Mouse (Mus musculus): ENCODE data around the gene Chst5. TPM values are rescaled to one million over a fixed set of nuclear protein-coding genes. Genes with fewer than 3 reads are reported as not detected.

The Chst5 gene
- polyA plus RNA-seq, 1 experiment from 2014 or later: 2.2 TPM

DNA sequence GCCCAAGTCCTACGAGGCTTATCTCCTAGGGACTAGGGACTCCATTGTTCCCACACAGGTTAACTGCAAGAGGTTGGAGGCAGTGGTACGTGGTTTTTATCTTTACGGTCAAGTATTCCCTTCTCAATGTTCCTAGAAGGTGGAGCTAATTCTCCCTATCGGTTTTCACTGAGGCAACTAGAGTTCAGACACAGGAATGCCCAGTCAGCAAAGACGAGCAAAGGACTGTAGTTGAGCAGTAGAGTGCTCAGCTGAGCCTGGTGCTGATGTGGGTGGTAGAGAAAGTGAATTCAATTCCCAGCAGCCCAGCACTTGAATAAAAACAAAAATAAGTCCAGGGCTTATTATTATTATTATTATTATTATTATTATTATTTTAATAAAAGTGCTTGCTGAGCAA, 17.6 kb downstream of the Chst5 start:
- Histone ChIP-seq H3K4me2 (ENCODE audit: low read depth, low read length) (no peak overlapping the region), H3K4me1 (ENCODE audit: control insufficient read depth, insufficient read depth, low read length) (peaks cover 3% of the 10 kb centered on the region), H3K9ac (replicated peaks; ENCODE audit: low read length) (no peak overlapping the region), H3K36me3 (replicated peaks; ENCODE audit: control insufficient read depth, insufficient read depth, low read depth, low read length) (no peaks in the 10 kb centered on the region), H3K9me3 (replicated peaks; ENCODE audit: control insufficient read depth, low read length) (no peaks in the 10 kb centered on the region), H3K27me3 (ENCODE audit: control insufficient read depth, insufficient read depth, low read length) (peaks cover 27% of the 10 kb centered on the region), H3K4me3 (ENCODE audit: low read depth, low read length) (no peak overlapping the region), H3K27ac (replicated peaks; ENCODE audit: low read depth, low read length) (no peak overlapping the region)
- ATAC-seq (replicated peaks; ENCODE audit: insufficient number of reproducible peaks, low FRiP score, low TSS enrichment, low read depth) (no peak), DNase-seq (ENCODE audit: low spot score) (no peak)
- 60% methylated on average over 5 of the region's 5 CpGs for whole genome bisulfite sequencing

DNA sequence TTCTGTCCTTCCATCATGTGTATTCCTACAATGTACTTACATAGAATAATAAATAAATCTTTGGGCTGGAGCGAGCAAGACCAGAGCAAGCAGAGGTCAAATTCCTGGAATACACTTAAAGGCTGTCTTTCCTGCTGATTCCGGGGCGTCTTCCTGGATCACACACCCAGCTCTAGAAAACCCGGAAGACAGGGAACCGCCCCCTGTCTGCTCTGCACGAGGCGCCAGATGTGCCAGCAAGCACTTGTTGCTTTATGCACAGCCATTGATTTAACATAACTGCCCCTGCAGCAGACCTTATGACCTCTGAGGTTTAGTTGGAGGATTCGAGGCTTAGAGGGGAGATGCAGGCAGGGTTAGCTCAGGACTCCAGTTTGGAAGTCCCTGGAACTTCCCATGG, 18.3 kb downstream of the Chst5 start:
- WGBS: 20% methylated on average over 8 of the region's 8 CpGs
- Histone ChIP-seq H3K4me3 (ENCODE audit: low read depth, low read length) (no peak overlapping the region), H3K4me2 (ENCODE audit: low read depth, low read length) (no peak overlapping the region), H3K9ac (replicated peaks; ENCODE audit: low read length) (no peak overlapping the region), H3K4me1 (ENCODE audit: control insufficient read depth, insufficient read depth, low read length) (peaks cover 3% of the 10 kb centered on the region), H3K27ac (replicated peaks; ENCODE audit: low read depth, low read length) (no peak overlapping the region), H3K36me3 (replicated peaks; ENCODE audit: control insufficient read depth, insufficient read depth, low read depth, low read length) (no peaks in the 10 kb centered on the region), H3K27me3 (ENCODE audit: control insufficient read depth, insufficient read depth, low read length) (peaks cover 27% of the 10 kb centered on the region), H3K9me3 (replicated peaks; ENCODE audit: control insufficient read depth, low read length) (no peaks in the 10 kb centered on the region)
- ATAC-seq (replicated peaks; ENCODE audit: insufficient number of reproducible peaks, low FRiP score, low TSS enrichment, low read depth): no peak
- peak; percentile 38 for DNase-seq (ENCODE audit: low spot score)

DNA sequence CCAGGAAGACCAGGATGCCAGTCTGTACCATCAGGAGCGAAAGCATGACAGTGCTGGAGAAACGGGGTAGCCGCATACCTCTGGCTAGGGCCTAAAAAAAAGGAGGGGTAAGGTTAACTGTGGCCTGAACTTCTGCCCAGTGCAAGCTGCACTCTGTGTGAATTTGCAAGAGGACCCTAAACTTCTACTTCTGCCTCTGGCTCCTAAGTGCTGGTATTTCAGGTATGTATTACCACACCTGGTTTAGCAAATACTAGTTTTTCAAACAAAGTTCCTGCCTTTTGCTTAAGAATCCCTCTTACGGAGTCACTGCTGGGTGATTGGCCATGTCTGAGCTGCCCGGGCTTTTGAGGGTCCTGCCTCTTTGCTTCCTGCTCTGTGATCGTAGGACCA, 19.3 kb downstream of the Chst5 start:
- H3K36me3 ChIP-seq (replicated peaks; ENCODE audit: control insufficient read depth, insufficient read depth, low read depth, low read length): no peaks in the 10 kb centered on the region
- no peak overlapping the region for H3K4me3 ChIP-seq (ENCODE audit: low read depth, low read length)
- H3K4me1 ChIP-seq (ENCODE audit: control insufficient read depth, insufficient read depth, low read length): peaks cover 3% of the 10 kb centered on the region
- no peak overlapping the region for H3K9ac ChIP-seq (replicated peaks; ENCODE audit: low read length)
- DNase-seq (ENCODE audit: low spot score) (no peak), ATAC-seq (replicated peaks; ENCODE audit: insufficient number of reproducible peaks, low FRiP score, low TSS enrichment, low read depth) (no peak)
- 0 out of 2 replicates have a peak overlapping the region, but pooled peaks have one; percentile 43 for H3K4me2 ChIP-seq (ENCODE audit: low read depth, low read length)
- WGBS: 59% methylated on average over 6 of the region's 6 CpGs
- peaks cover 27% of the 10 kb centered on the region for H3K27me3 ChIP-seq (ENCODE audit: control insufficient read depth, insufficient read depth, low read length)
- no peak overlapping the region for H3K27ac ChIP-seq (replicated peaks; ENCODE audit: low read depth, low read length)
- no peaks in the 10 kb centered on the region for H3K9me3 ChIP-seq (replicated peaks; ENCODE audit: control insufficient read depth, low read length)

DNA sequence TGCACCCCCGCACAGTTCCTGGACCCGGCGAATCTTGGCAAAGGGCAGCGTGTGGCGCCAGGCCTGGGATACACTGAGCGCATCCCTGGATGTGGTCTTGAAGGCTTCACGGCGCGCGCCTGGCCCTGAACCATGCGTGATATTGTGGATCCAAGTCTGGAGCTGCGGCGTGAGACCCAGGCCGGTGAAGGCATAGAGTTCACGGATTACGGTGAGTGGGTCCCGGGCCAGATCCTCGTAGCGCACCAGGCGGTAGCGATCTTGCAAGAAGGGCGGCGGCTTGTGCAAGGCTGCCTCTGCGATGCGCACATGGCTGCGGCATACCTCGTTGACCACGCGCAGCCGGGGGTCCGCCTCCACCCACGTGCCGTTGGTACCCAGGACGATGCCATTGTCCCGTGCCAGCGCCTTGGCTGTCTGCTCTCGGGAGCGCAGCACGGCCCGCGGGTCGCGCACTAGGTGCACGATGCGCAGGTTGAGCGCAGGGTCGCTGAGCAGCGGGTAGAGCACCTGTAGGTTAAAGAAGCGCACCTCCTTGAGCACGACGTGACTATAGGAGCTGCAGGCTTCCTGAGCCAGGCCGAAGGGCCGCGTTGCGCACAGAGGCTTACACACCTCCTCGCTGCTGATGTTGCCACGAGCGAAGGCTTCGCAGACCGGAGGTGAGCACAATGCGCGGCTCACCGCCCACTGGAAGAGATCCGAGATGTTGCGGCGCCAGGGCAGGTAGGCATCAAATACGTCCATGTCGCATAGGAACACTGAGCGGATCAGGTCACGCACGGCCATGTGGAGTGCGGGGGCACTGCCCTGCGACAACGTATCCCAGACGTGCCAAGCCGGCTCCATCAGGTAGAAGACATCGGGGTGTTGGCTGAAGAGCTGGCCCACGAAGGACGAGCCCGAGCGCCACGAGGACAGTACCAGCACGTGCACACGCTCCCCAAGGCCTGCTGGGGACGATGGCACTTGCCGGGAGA, 20.0 kb downstream of the Chst5 start:
- ATAC-seq (replicated peaks; ENCODE audit: insufficient number of reproducible peaks, low FRiP score, low TSS enrichment, low read depth) (0 out of 2 replicates have a peak, but pooled peaks have one; percentile 26), DNase-seq (ENCODE audit: low spot score) (no peak)
- 10% methylated on average over 86 of the region's 86 CpGs for WGBS
- no peaks in the 10 kb centered on the region for H3K36me3 ChIP-seq (replicated peaks; ENCODE audit: control insufficient read depth, insufficient read depth, low read depth, low read length)
- peak overlapping the region; percentile 32 for H3K9ac ChIP-seq (replicated peaks; ENCODE audit: low read length)
- peaks cover 27% of the 10 kb centered on the region for H3K27me3 ChIP-seq (ENCODE audit: control insufficient read depth, insufficient read depth, low read length)
- peak overlapping the region; percentile 29 for H3K4me3 ChIP-seq (ENCODE audit: low read depth, low read length)
- H3K9me3 ChIP-seq (replicated peaks; ENCODE audit: control insufficient read depth, low read length): no peaks in the 10 kb centered on the region
- no peak overlapping the region for H3K27ac ChIP-seq (replicated peaks; ENCODE audit: low read depth, low read length)
- H3K4me1 ChIP-seq (ENCODE audit: control insufficient read depth, insufficient read depth, low read length): peaks cover 3% of the 10 kb centered on the region
- H3K4me2 ChIP-seq (ENCODE audit: low read depth, low read length): peak overlapping the region; percentile 43

DNA sequence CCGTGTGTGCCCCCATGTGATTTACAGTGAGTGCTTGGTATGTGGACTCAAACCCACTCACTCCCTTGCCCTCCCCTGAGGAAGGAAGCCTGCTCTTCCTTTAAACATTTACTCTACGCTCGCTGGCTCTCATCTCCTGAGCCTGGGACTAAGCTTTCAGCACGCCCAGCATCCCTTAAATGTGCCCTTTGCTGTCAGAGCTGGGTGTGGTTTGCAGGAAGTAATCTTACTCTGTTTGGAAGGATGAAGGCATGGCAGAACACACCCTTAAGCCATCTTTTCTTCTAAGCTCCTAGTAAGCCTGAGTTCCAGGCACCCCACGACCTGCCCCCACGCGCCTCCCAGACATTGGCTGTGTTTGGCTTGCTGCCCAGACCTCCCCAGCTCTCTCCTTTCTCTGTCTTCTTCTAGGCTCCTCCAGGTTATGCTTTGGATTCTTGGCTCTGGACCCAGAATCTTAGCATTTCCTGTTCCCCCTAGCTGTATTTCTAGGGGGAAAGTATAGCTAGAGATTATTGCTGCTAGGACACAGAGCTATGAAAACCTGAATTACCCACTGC, 22.1 kb downstream of the Chst5 start:
- ATAC-seq (replicated peaks; ENCODE audit: insufficient number of reproducible peaks, low FRiP score, low TSS enrichment, low read depth) (no peak), DNase-seq (ENCODE audit: low spot score) (no peak)
- Histone ChIP-seq H3K27me3 (ENCODE audit: control insufficient read depth, insufficient read depth, low read length) (peaks cover 27% of the 10 kb centered on the region), H3K9ac (replicated peaks; ENCODE audit: low read length) (no peak overlapping the region), H3K4me2 (ENCODE audit: low read depth, low read length) (no peak overlapping the region), H3K27ac (replicated peaks; ENCODE audit: low read depth, low read length) (no peak overlapping the region), H3K4me3 (ENCODE audit: low read depth, low read length) (no peak overlapping the region), H3K9me3 (replicated peaks; ENCODE audit: control insufficient read depth, low read length) (no peaks in the 10 kb centered on the region), H3K36me3 (replicated peaks; ENCODE audit: control insufficient read depth, insufficient read depth, low read depth, low read length) (no peaks in the 10 kb centered on the region), H3K4me1 (ENCODE audit: control insufficient read depth, insufficient read depth, low read length) (peaks cover 3% of the 10 kb centered on the region)
- 47% methylated on average over 7 of the region's 7 CpGs for WGBS

DNA sequence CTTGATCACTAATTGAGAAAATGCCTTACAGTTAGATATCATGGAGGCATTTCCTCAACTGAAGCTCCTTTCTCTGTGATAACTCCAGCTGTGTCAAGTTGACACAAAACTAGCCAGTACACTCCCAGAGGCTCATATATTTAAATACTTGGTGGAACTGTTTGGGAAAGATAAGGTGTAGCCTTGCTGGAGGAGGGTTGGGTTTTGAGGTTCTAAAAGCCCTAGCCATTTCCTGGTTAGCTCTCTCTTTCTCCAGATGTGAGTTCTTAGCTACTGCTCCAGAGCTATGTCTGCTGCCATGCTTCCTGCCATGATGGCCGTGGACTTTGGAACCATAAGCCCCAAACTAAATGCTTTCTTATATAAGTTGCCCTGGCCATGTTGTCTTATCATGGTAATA, 22.8 kb downstream of the Chst5 start:
- Histone ChIP-seq H3K9me3 (replicated peaks; ENCODE audit: control insufficient read depth, low read length) (no peaks in the 10 kb centered on the region), H3K36me3 (replicated peaks; ENCODE audit: control insufficient read depth, insufficient read depth, low read depth, low read length) (no peaks in the 10 kb centered on the region), H3K27me3 (ENCODE audit: control insufficient read depth, insufficient read depth, low read length) (peaks cover 27% of the 10 kb centered on the region), H3K27ac (replicated peaks; ENCODE audit: low read depth, low read length) (no peak overlapping the region), H3K4me3 (ENCODE audit: low read depth, low read length) (no peak overlapping the region), H3K9ac (replicated peaks; ENCODE audit: low read length) (no peak overlapping the region), H3K4me1 (ENCODE audit: control insufficient read depth, insufficient read depth, low read length) (peaks cover 3% of the 10 kb centered on the region), H3K4me2 (ENCODE audit: low read depth, low read length) (no peak overlapping the region)
- DNase-seq (ENCODE audit: low spot score) (no peak), ATAC-seq (replicated peaks; ENCODE audit: insufficient number of reproducible peaks, low FRiP score, low TSS enrichment, low read depth) (no peak)
- 73% methylated on average over 1 of the region's 1 CpGs for WGBS

DNA sequence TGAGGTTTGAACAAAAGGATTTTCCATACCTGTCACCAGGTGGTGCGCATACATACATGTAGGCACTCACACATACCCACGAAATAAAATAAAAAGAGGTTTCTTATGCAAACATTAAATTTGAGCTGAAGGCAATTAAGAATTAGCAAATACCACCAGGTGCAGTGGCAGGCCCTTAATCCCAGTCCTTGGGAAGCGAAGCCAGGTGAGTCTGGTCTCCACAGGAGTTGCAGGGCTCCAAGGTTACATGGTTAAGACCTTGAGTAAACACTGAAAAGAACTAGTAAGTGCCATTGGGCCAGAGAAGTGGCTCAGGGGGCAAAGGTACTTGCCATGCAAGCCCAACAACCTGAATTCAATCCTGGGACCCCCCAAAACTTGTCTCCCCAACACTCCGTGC, 26.6 kb downstream of the Chst5 start:
- 83% methylated on average over 4 of the region's 4 CpGs for WGBS
- no peaks in the 10 kb centered on the region for H3K9me3 ChIP-seq (replicated peaks; ENCODE audit: control insufficient read depth, low read length)
- DNase-seq (ENCODE audit: low spot score) (no peak), ATAC-seq (replicated peaks; ENCODE audit: insufficient number of reproducible peaks, low FRiP score, low TSS enrichment, low read depth) (no peak)
- H3K27me3 ChIP-seq (ENCODE audit: control insufficient read depth, insufficient read depth, low read length): 0 out of 2 replicates have a peak, but pooled peaks cover 2% of the 10 kb centered on the region
- no peak overlapping the region for H3K4me3 ChIP-seq (ENCODE audit: low read depth, low read length)
- no peaks in the 10 kb centered on the region for H3K4me1 ChIP-seq (ENCODE audit: control insufficient read depth, insufficient read depth, low read length)
- H3K27ac ChIP-seq (replicated peaks; ENCODE audit: low read depth, low read length): no peak overlapping the region
- H3K36me3 ChIP-seq (replicated peaks; ENCODE audit: control insufficient read depth, insufficient read depth, low read depth, low read length): no peaks in the 10 kb centered on the region
- H3K9ac ChIP-seq (replicated peaks; ENCODE audit: low read length): no peak overlapping the region
- no peak overlapping the region for H3K4me2 ChIP-seq (ENCODE audit: low read depth, low read length)

DNA sequence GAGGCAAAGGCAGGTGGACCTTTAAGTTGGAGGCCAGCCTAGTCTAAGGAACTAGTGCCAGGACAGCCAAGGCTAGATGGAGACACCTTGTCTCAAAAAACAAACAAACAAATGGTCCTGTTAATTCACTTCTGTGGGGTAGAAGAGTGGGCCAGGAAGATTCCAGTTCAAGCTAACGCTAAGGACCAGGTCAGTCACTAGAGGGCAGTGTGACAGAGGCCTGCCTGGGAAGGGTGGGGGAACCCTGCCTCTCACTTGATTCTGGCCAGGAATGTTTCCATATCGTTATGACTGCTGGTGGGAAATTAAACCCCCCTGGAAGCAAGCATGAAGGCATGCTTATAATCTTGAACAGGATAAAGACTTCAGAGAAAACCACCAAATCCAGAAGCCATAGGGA, 28.7 kb downstream of the Chst5 start:
- Histone ChIP-seq H3K9me3 (replicated peaks; ENCODE audit: control insufficient read depth, low read length) (no peaks in the 10 kb centered on the region), H3K27me3 (ENCODE audit: control insufficient read depth, insufficient read depth, low read length) (no peaks in the 10 kb centered on the region), H3K4me2 (ENCODE audit: low read depth, low read length) (no peak overlapping the region), H3K4me1 (ENCODE audit: control insufficient read depth, insufficient read depth, low read length) (no peaks in the 10 kb centered on the region), H3K27ac (replicated peaks; ENCODE audit: low read depth, low read length) (no peak overlapping the region), H3K9ac (replicated peaks; ENCODE audit: low read length) (no peak overlapping the region), H3K4me3 (ENCODE audit: low read depth, low read length) (no peak overlapping the region), H3K36me3 (replicated peaks; ENCODE audit: control insufficient read depth, insufficient read depth, low read depth, low read length) (no peaks in the 10 kb centered on the region)
- ATAC-seq (replicated peaks; ENCODE audit: insufficient number of reproducible peaks, low FRiP score, low TSS enrichment, low read depth) (no peak), DNase-seq (ENCODE audit: low spot score) (peak; percentile 79)
- WGBS: 4% methylated on average over 2 of the region's 2 CpGs

Data from embryonic facial prominence, embryonic 11.5 days (tissue).